Mouse (Mus musculus) cerebellum, adult 11-12 months (tissue): ENCODE measurements around the gene Clec4a2.
"Not testable (repeated sequence)": the region's sequence is repeated elsewhere in the genome, so short reads cannot be mapped to it uniquely, and the experiment has no call there.

Experiments used
- DNase-seq: peaks from one replicate; pipeline ENCODE4 v3.0.0; 2022

The Clec4a2 gene

GRCm38 (mm10) chr6:123106128-123106527 is at the start of gene Clec4a2:
TSS of gene Clec4a2 (plus strand) at chr6:123106428.
- not testable (repeated sequence) for DNase-seq

GRCm38 (mm10) chr6:123095125-123095843 is 10.9 kb upstream of the Clec4a2 start:
- DNase-seq: no peak

GRCm38 (mm10) chr6:123123195-123123594 is 17.0 kb downstream of the Clec4a2 start:
- no peak for DNase-seq

- no peak for DNase-seq
Observed at GRCm38 (mm10) chr6:123127173-123127572, 20.9 kb downstream of the Clec4a2 start.

- not testable (repeated sequence) for DNase-seq
Observed at GRCm38 (mm10) chr6:123137766-123138526, 31.7 kb downstream of the Clec4a2 start.

- no peak for DNase-seq
Observed at GRCm38 (mm10) chr6:123170106-123170505, 63.9 kb downstream of the Clec4a2 start.

- no peak for DNase-seq
Observed at GRCm38 (mm10) chr6:123171040-123171439, 64.8 kb downstream of the Clec4a2 start.

GRCm38 (mm10) chr6:123172593-123172992 is 66.4 kb downstream of the Clec4a2 start, which contains the start of gene Clec4b2:
TSS of gene Clec4b2 (plus strand) at chr6:123172893.
- DNase-seq: no peak

GRCm38 (mm10) chr6:123175549-123175948 is 69.3 kb downstream of the Clec4a2 start:
- DNase-seq: no peak

- DNase-seq: not testable (repeated sequence)
Observed at GRCm38 (mm10) chr6:123184862-123185261, 78.6 kb downstream of the Clec4a2 start.
